Mouse (Mus musculus) Patski (cell line): Measurements from ENCODE around the gene Secisbp2. TPM values are rescaled to one million over a fixed set of nuclear protein-coding genes. Genes with fewer than 3 reads are reported as not detected.

Experiments used
- ATAC-seq: fragments of 100-300 bp; one replicate; pipeline ENCODE4 v1.8.0; 2021
- CTCF ChIA-PET: fragments of 350-600 bp; sonication (Branson Sonifier 250); formaldehyde crosslinking; loops from one replicate; lab custom pipeline; 2022; ENCODE audit warnings: inconsistent platforms; lab: Charles Lee
- POLR2A ChIA-PET: fragments of 350-600 bp; sonication (Branson Sonifier 250); formaldehyde crosslinking; loops from one replicate; lab custom pipeline; 2022; ENCODE audit warnings: antibody characterized with exemption, inconsistent platforms; lab: Charles Lee
- DNase-seq: peaks from one replicate; pipeline ENCODE4 v3.0.0-alpha.2; 2011; ENCODE audit warnings: low read depth, low spot score
- H3K27me3 ChIP-seq: fragments of 371-371 bp; one replicate; pipeline ENCODE4 v1.5.1; 2021
- CTCF ChIP-seq: fragments of 100-300 bp; IDR thresholded peaks from one replicate; pipeline ENCODE4 v1.5.1; 2021
- in situ Hi-C: fragments of 300-500 bp; cut with MboI; formaldehyde crosslinking; loops from 3 replicates; pipeline ENCODE4 v1.11.1; 2018; ENCODE audit warnings: low pct_unique_long_range_greater_than_20kb, mixed read lengths
- polyA plus RNA-seq: library from polyadenylated mRNA; unstranded; gene quantifications from one replicate; pipeline ENCODE4 v1.2.3, GENCODE M21; 2021

Gene Secisbp2
- polyA plus RNA-seq, 1 experiment from 2014 or later: 16.1 TPM

DNA sequence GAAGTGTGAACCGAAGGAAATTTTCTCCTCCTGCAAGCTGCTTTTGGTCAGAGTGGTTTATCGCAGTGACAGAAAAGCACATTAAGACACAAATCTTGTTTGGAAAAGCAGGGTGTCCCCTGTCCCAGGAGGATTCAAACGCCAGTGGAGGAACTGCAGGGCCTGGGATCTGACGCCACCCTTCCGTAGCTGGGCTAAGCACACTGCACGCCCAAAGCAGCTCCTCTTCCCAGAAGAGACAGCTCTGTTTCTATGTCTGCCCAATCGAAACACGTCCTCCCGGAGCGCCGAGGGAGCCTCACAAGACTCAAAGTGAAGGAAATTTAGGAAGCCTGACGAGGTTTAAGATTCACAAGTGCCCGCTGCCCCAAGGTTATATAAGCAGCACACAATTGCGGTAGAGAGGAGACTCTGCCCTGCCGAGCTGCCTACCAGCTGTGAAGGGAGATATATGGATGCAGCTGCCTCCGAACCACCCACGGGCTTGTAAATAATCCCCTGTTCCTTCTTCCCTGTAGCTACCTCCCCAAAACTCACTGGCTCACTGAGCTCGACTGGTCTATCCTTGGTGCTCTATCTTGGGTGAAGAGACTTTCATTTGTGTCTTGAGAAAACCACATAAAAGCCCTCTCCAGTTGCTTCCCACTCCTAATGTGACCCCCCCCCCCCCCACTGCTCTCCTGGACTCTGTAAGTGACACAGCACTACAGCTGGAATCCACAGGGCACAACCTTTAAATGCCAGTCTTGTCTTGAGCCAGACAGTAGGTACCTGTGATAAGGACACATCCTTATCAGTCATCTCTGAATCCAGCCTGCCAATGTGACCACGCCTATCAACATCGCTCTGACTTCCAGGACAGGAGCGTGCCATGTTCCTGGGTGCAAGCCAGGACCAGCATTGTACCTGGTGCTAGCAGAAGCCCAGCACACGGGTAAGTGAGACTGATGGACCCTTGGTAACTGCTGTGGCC, 54.7 kb downstream of the Secisbp2 start:
- ATAC-seq (no peak), DNase-seq (no peak)
- no peak for TF ChIP-seq CTCF
- ChIA-PET POLR2A (no interaction called here), CTCF (no interaction called here)
- H3K27me3 ChIP-seq: no peaks in the 10 kb centered on the region
- in situ Hi-C loops: no loop called here

DNA sequence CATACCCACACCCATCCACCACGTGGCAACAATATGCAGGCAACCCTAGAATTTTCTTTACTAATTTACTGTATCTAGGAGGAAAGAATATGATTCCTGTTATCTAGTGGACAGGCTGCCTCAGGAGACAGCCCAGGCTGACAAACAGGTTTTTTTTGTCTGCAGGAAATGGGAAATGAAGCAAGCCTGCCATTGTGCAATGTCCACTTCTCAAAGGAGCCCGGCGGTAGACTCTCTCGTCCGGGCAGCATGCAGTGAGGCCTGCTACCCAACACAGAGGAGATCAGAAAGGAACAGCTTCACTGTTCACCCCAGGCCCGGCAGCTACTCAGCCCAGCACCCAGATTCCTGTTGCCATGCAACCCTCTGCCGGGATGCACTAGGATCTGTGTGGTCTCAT, 59.2 kb downstream of the Secisbp2 start:
- in situ Hi-C loops: no loop called here
- DNase-seq (no peak), ATAC-seq (no peak)
- POLR2A ChIA-PET: no interaction called here
- no peak for TF ChIP-seq CTCF
- no peaks in the 10 kb centered on the region for H3K27me3 ChIP-seq
- CTCF ChIA-PET: interaction anchor here (0.9 to 1.9 kb wide), 2 partner anchors 16 to 80 kb away, joined by 3 to 6 read pairs; no protein-coding TSS in a partner anchor

GRCm38 (mm10) chr13:51712022-51712421, 60.5 kb downstream of the Secisbp2 start:
- DNase-seq: no peak
- ATAC-seq: no peak
- POLR2A ChIA-PET: no interaction called here
- in situ Hi-C loops: no loop called here
- CTCF ChIA-PET: no interaction called here
- no peak for TF ChIP-seq CTCF
- no peaks in the 10 kb centered on the region for H3K27me3 ChIP-seq

DNA sequence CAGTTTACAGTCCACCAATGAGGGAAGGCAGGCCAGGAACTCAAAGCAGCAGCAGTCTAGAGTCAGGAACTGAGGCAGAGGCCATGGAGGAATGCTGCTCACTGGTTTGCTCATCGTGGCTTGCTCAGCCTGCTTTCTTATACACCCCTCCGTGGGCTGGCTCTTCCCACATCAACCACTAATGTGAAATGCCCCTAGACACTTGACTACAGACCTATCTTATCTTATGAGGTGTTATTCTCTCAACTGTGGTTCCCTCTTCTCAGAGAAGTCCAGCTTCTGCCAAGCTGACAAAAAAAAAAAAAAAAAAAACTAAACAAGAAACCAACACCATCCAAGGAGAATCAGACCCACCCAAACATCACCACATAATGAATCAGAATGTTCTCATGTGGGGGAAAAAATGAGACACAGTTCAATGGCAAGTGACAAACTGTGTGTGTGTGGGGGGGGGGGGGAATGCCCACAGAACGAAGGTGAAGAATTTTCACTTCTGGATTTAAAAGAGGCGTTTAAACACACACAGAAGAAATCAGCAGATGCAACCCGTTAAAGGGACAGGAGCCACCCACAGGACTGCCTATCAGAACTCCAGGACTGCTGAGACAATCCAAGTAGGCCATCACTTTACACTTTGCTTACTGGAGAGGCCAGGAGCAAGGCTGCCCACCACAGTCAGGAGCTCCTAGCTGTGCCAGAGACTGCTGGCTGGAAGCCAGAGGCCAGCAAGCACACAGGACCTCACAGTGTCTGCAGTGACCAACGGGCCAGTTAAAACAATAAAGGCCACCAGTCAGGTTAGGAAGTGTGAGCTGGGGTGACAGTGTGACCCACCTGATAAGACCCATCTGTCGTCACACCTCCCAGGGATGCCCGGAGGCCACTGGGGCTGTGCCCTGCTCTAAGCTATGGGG, 65.1 kb downstream of the Secisbp2 start:
- DNase-seq: no peak
- in situ Hi-C loops: no loop called here
- no peak for TF ChIP-seq CTCF

GRCm38 (mm10) chr13:51719256-51719655, 67.8 kb downstream of the Secisbp2 start:
- no peak for TF ChIP-seq CTCF
- CTCF ChIA-PET: no interaction called here

More for the DNA sequence above, 65.1 kb downstream of the Secisbp2 start:
- H3K27me3 ChIP-seq: no peaks in the 10 kb centered on the region
- CTCF ChIA-PET: no interaction called here
- POLR2A ChIA-PET: interaction anchor here (0.6 kb wide), 1 partner anchor 29 kb away, joined by 3 read pairs; no protein-coding TSS in a partner anchor
- ATAC-seq: no peak

GRCm38 (mm10) chr13:51720556-51720955, 69.1 kb downstream of the Secisbp2 start:
- CTCF ChIA-PET: no interaction called here
- in situ Hi-C loops: no loop called here
- DNase-seq (no peak), ATAC-seq (no peak)
- no peak for TF ChIP-seq CTCF
- POLR2A ChIA-PET: interaction anchor here (0.6 kb wide), 1 partner anchor 16 kb away, joined by 3 read pairs; no protein-coding TSS in a partner anchor
- H3K27me3 ChIP-seq: no peaks in the 10 kb centered on the region

More at GRCm38 (mm10) chr13:51719256-51719655, 67.8 kb downstream of the Secisbp2 start:
- H3K27me3 ChIP-seq: no peaks in the 10 kb centered on the region
- ATAC-seq: no peak
- DNase-seq: no peak
- in situ Hi-C loops: no loop called here
- POLR2A ChIA-PET: no interaction called here

GRCm38 (mm10) chr13:51723114-51723513, 71.6 kb downstream of the Secisbp2 start:
- in situ Hi-C loops: no loop called here
- CTCF ChIA-PET: no interaction called here

DNA sequence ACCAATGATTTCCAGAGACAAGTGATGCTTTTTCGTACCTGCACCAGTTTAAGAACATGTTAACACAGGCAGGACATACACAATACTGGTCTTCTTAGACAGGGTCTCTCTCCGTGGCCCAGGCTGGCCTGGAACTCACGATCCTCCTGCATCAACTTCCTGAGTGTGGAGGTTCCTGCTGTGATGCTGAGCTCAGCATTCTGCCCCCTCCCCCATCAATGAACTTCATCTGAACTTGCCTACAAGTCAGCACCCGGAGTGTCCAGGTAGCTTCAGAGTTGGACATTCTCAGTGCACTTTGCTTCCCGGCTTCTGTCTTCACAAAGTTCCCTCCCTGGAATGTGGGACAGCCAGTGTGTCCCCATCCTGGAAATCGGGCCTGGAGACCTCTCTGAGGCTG, 73.1 kb downstream of the Secisbp2 start:
- no peaks in the 10 kb centered on the region for H3K27me3 ChIP-seq
- POLR2A ChIA-PET: no interaction called here
- DNase-seq: no peak
- in situ Hi-C loops: no loop called here
- CTCF ChIA-PET: interaction anchor here (1.1 kb wide), 1 partner anchor 9 kb away, joined by 3 read pairs; no protein-coding TSS in a partner anchor
- TF ChIP-seq CTCF: no peak
- ATAC-seq: no peak

More at GRCm38 (mm10) chr13:51723114-51723513, 71.6 kb downstream of the Secisbp2 start:
- POLR2A ChIA-PET: no interaction called here
- H3K27me3 ChIP-seq: no peaks in the 10 kb centered on the region
- DNase-seq (no peak), ATAC-seq (no peak)
- TF ChIP-seq CTCF: no peak

- POLR2A ChIA-PET: no interaction called here
- TF ChIP-seq CTCF: no peak
- no peaks in the 10 kb centered on the region for H3K27me3 ChIP-seq
- CTCF ChIA-PET: no interaction called here
- in situ Hi-C loops: no loop called here
- ATAC-seq (no peak), DNase-seq (no peak)
These were observed 73.9 kb downstream of the Secisbp2 start for GRCm38 (mm10) chr13:51725446-51725845.

- TF ChIP-seq CTCF: no peak
- ATAC-seq: no peak
- POLR2A ChIA-PET: no interaction called here
- DNase-seq: no peak
- in situ Hi-C loops: no loop called here
- CTCF ChIA-PET: interaction anchor here (1.2 kb wide), 1 partner anchor 15 kb away, joined by 3 read pairs; no protein-coding TSS in a partner anchor
- H3K27me3 ChIP-seq: no peaks in the 10 kb centered on the region
These were observed 74.6 kb downstream of the Secisbp2 start for GRCm38 (mm10) chr13:51725926-51726574.
